Mouse (Mus musculus) gastrocnemius, postnatal 14 days (tissue): ENCODE measurements around the gene Sptssb. TPM values are rescaled to one million over a fixed set of nuclear protein-coding genes. Genes with fewer than 3 reads are reported as not detected.

Experiments
- DNase-seq: peaks from one replicate; pipeline ENCODE4 v3.0.0; 2021; ENCODE audit warnings: mixed read lengths
- intact Hi-C: fragments of 180-260 bp; cut with DNase I; formaldehyde crosslinking; loops from one replicate; pipeline ENCODE4 v1.15.1; 2025; ENCODE audit warnings: low total_unique reads
- long read RNA-seq, 2 experiments: library from polyadenylated mRNA; stranded (forward); transcript quantifications; one replicate each; pipeline ENCODE4 v2.0.0; 2021
- total RNA-seq, 2 experiments: library from RNA; stranded (reverse); gene quantifications; 2 replicates each; pipeline ENCODE4 v1.2.3; 2021

Gene Sptssb
- total RNA-seq: not detected
- long read RNA-seq, experiment 1: 0 reads
- long read RNA-seq, experiment 2: 0 reads

DNA sequence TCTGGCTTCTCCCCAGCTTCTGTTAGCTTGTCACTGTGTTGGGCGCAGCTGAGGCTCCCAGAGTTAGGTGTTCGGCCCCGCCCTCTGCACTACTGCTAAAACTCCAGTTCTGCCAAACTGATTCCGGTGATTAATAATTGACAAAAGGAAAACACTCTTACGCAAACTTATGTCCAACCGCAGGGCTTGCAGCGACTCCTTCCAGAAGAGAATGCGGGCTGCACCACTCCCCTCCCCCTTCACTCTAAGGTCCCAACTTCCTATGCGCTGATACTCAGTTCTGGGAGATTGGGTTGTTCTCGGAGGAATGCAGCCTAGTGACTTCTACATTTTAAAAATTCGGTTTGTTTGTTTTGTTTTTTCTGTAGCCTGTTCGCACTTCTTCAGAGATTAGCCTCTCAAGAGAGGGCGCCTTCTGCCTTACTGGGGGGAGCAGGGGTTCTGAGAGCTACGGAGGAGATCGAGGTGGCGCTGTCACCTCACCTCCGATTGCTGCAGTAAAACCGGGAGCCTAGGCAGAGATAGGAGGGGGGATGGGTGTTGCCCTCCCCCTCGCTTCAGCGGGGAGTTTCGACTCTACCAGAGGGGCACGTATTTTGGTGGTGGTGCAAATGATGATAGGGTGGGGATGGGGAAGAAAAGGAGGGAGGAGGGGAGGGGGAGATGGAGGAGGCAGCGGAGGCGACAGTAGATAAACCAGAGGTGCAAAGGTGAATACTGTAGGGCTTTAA, at the start of gene Sptssb:
TSS of gene Sptssb (minus strand) at position 83 of the 731 bp plus-strand sequence.
- intact Hi-C loops: no loop called here
- DNase-seq: no peak

- intact Hi-C loops: loop anchor here (5.0 kb wide), 1 partner anchor 151 kb away; no protein-coding TSS in a partner anchor
- DNase-seq: no peak
Observed at GRCm38 (mm10) chr3:69908074-69908473, 48.3 kb upstream of the Sptssb start.

DNA sequence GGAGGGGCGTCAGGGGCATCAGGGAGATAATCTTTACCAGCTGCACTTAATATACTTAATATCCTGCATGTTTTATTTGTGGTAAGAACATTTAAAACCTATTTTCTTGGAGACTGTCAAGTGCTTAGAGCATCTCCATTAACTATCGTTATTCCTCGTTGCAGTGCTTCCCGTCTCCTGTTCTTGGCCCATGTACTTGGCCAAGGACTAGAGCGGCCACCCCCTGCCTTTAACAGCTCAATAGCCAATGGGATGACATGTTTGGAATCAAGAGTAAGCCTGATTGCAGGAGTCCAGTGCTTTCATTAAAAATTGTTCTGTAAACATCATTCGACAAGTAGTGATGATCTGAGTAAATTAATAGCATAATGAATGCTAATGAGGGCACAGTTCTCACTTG, 47.8 kb upstream of the Sptssb start:
- intact Hi-C loops: loop anchor here (5.0 kb wide), 1 partner anchor 150 kb away; no protein-coding TSS in a partner anchor
- DNase-seq: no peak

- DNase-seq: no peak
- intact Hi-C loops: no loop called here
Observed at GRCm38 (mm10) chr3:69902787-69903477, 43.2 kb upstream of the Sptssb start.

DNA sequence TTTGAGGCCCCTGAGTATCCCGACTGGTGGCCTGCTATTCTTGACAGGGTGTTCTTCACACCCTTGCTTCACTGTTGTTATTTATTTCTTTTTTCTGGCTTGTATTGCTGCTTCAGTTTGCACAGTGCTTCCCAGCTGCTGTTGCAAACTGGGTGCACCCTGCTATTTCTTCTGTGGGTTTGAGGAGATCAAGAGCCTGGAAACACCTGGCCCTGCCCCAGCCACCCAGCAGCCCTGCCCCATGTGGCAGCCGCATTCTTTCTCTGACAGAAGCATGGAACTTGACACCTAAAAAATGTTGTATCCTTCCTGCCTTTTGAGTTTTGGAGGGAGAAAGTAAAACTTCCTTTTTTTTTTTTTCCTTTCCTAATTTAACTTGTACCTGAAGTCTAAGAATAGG, 42.6 kb upstream of the Sptssb start:
- intact Hi-C loops: no loop called here
- DNase-seq: no peak

DNA sequence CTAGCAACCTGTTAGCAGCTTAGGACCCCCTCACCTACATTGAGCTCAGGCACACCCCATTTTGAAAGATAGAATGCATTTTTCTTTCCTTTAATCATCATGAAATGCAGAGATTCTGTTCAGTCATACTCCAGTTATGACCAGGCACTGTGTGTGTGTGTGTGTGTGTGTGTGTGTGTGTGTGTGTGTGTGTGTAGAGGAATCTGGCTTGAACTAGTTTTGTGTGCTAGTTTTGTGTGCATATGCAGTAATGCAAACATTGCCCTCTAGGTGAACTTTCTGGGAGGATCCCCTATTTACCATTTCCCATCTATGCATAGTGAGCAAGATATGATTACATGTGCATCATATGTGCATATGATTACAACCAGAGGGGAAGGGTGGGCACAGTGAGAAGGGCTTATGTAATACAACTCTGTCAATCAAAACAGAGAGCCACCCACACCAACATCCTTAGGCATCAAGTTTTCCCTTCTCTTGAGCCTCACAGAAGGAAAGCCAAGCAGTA, 42.2 kb upstream of the Sptssb start:
- no peak for DNase-seq
- intact Hi-C loops: no loop called here

DNA sequence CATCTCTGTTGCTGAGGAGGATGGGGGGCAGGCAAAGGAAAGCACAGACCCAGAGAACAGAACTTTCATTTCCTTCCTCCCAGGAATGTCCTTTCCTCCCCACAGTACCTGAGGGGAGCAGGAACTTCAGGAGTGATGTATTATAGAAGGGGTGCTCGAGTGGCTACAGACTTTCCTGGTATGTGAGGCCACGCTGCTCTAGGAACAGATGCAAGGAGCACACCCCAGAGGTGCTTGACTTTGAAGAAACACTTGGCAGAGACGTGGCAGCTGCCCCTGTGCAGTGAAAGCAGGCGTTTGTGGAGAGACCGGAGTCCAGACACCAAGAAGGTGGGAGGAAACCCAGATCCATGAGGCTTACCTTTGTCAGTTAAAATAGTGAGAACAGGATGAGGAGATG, 40.6 kb upstream of the Sptssb start:
- intact Hi-C loops: no loop called here
- DNase-seq: no peak

DNA sequence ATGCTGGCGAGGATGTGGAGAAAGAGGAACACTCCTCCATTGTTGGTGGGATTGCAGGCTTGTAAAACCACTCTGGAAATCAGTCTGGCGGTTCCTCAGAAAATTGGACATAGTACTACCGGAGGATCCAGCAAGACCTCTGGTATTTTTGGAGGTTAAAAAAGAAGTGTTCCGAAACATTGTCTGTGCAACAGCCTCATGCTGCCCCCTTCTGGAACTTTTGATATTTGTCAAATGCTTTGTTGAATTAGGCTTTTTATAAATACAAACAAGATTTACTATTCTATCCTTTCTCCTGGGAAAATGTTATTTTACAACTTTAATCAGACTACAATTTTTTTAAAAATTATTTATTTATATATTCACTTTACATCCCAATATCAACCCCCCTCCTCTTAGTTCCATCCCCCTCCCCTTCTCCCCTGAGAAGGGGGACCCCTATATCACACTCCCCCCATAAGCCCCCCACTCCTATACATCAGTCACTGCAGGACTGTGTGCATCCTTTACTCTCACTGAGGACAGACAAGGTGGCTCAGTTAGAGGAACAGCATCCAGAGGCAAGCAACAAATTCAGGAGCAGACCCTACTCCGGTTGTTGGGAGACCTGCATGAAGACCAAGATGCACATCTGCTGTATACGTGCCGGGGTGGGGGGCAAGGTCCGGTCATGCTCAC, 38.3 kb upstream of the Sptssb start:
- no peak for DNase-seq

DNA sequence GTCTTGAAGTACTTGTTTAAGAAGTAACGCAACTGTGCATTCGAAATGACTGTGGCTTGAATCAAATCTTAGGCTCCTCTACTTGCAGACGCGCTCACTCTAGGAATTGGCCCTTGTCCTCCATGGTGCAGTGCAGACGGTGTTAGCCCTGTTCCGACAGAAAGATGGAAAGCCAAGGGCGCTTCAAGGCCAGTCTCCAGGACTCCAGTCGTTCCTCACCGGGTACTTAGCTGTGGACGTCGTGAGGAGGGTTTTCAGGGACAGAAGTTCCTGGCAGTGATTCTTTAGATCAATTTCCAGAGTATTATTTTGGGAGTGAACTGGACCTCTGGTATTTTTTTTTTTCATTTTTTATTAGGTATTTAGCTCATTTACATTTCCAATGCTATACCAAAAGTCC, 35.8 kb upstream of the Sptssb start:
- no peak for DNase-seq
- intact Hi-C loops: no loop called here

More for the DNA sequence above, 38.3 kb upstream of the Sptssb start:
- intact Hi-C loops: no loop called here

- intact Hi-C loops: loop anchor here (5.0 kb wide), 1 partner anchor 130 kb away; no protein-coding TSS in a partner anchor
- DNase-seq: no peak
Observed at GRCm38 (mm10) chr3:69892187-69893094, 32.7 kb upstream of the Sptssb start.

DNA sequence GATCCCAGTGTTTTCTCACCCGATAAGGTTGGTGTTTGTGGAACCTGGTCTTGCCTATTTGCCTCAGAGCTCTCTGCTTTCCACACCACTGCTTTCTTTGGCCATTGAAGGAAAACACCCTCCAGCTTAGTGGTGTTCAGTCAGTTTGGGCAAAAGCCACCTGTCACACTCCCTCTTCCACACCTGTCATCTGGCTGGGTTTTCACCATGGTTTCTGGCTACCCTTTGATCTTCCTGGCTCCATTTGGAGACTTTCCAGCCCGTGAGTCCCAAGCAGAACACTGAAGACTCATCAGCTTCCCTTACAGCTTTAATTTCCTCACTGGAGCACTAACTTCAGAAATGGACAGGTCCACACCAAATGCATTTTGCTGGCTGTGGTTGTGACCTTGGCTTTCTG, 26.1 kb upstream of the Sptssb start:
- DNase-seq: no peak
- intact Hi-C loops: no loop called here

- intact Hi-C loops: no loop called here
- no peak for DNase-seq
Observed at GRCm38 (mm10) chr3:69883710-69884109, 24.0 kb upstream of the Sptssb start.

DNA sequence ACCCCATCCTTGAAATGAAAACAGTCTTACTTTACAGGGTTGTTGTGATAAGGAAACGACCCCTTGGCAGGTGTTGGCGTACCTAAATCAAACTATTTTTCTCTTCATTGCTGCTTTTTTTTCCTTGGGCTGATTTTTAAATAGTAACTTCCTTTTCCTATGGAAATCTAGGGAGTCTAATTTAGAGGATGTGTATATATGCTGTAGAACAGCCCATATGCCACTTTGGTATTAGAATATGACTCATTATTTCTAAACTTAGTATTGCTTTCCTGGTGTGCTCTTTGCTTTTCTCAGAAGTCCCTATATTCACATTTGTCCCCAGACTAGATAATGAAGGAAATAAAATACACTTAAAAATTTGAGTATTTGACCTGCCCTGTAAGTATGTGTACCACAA, 17.8 kb upstream of the Sptssb start:
- DNase-seq: no peak
- intact Hi-C loops: no loop called here

DNA sequence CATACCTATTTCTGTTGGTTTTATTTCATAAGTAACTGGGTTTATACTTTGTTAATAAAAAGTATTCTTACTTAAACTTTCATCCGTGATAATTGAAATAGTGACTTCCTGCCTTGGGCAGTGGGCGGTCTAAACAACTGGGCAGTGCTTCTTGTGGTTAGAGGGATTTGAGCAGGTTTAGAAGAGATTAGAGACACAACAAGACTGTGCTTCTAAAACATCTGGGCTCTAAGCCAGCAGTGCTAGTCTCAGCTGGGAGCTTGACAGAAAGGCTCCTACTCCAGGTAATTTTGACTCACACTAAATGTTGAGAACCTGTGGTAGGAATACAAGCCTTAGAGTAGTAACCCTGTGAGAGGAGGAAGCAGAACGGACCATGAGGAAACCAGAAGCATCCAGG, 15.0 kb upstream of the Sptssb start:
- intact Hi-C loops: no loop called here
- DNase-seq: no peak

DNA sequence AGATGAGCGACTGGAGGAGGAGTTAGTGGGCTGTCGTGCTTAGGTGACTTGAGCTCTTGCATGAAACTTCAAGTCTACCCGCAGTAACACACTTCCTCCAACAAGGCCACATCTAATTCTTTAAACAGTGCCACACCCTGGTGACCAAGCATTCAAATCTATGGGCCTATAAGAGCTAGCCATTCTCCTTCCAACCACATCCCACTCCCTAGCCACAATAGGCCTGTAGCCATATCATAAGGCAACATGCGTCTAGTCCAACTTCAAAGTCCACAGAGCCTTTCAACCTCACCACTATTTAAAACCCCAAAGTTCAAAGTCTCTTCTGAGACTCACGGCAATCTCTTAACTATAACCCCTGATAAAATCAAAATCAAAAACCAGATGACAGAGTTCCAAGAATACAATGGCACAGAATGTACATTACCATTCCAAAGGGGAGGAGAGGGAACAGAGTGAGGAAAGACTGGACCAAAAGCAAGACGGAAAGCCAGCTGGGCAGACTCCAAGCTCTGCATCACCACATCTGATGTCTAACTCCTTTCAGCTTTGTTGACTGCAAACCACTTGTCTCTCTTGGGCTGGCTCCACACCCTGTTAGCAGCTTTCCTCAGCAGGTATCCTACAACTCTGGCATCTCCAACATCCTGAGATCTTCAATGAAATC, 13.1 kb upstream of the Sptssb start:
- intact Hi-C loops: no loop called here
- no peak for DNase-seq

DNA sequence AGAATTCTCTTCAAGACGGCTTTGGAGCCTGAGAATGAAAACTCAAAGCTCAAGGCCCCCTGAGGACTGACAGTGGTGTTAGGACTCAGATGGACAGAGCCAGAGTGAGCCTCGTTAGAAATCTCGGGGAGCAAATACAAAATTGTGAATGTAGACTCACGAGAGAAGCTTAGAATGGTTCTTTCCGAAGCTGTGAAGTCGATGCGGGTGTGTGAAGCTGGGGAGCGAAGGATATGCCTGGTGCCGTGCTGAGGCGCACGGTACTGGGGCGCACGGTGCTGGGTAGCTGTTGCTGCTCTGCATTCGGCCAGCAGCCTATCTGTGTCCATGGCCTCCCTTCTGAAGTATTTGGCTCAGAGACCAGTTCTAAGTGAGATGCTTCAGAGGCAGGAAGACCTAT, 11.4 kb upstream of the Sptssb start:
- no peak for DNase-seq
- intact Hi-C loops: no loop called here

GRCm38 (mm10) chr3:69869702-69870101, 10.0 kb upstream of the Sptssb start:
- intact Hi-C loops: no loop called here

GRCm38 (mm10) chr3:69861789-69862395, 2.2 kb upstream of the Sptssb start:
- intact Hi-C loops: no loop called here
- DNase-seq: no peak

More at GRCm38 (mm10) chr3:69869702-69870101, 10.0 kb upstream of the Sptssb start:
- DNase-seq: no peak
